Mouse (Mus musculus) lung, postnatal 0 days (tissue): ENCODE results near the gene Carmil3.

Source experiments
- CTCF ChIP-seq: IDR thresholded peaks from 2 replicates; pipeline ENCODE4 v1.5.1; 2016; ENCODE audit warnings: antibody characterized with exemption, mild to moderate bottlenecking
- EP300 ChIP-seq: IDR thresholded peaks from 2 replicates; pipeline ENCODE4 v1.6.1; 2016; ENCODE audit warnings: antibody characterized with exemption, mild to moderate bottlenecking, control low read depth

DNA sequence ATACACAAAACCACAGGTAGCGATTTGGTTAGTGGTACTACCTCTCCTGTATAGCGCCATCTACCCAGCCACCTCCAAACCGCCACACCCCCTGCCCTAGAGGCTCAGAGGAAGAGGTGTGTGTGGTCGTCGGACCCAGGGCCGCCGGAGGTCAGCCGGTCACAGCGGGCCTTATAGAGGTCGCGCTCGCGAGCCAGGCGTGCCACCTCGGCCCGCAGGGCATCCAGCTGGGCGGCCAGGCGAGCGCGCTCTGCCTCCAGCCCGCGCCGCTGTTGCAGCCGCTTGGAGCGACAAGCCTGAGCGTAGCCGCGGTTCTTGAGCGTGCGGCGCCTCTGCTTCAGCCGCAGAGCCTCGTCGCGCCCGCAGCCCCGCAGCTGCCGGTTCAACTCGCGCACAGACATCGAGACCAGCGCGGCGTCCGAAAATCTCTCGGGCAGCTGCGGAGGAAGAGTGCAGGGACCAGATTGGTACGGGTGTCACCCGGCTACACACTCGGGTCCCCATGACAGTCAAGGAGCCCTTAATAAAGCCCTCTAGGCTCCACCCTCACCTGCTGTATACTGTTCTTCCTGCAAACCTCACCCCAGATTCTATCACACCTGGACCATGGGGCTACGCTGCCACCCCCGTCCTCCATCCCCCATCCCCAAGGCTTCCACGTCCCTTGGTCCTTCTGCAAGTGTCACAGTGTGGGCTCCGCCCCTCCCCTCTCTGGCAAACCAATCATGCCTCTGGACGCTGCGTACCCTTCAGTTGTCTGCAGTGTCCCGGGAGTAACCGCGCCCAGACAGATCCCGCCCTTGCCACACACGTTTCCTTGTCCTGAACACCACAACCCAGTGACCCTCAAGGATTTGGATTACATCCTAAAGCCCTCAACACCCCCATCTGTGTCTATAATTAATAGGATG lies 30.3 kb downstream of the Carmil3 start:
- peak; percentile 28; the same call in 1 of the 2 replicates for TF ChIP-seq CTCF
- TF ChIP-seq EP300 = no peak
